Mouse (Mus musculus) embryonic facial prominence, embryonic 12.5 days (tissue): ENCODE results near the gene Ccdc146. TPM values are rescaled to one million over a fixed set of nuclear protein-coding genes. Genes with fewer than 3 reads are reported as not detected.

Source experiments
- ATAC-seq: fragments of 200-750 bp; cut with Nextera tagmentation; 2 replicates; pipeline ENCODE4 v1.8.0; 2017; ENCODE audit not compliant: insufficient number of reproducible peaks, insufficient read depth, low FRiP score, low TSS enrichment
- H3K27ac ChIP-seq: fragments of 300-500 bp; sonication (generic); 2 replicates; pipeline ENCODE4 v1.5.1; 2016; ENCODE audit warnings: mild to moderate bottlenecking
- H3K27me3 ChIP-seq: fragments of 300-500 bp; sonication (generic); 2 replicates; pipeline ENCODE4 v1.6.1; 2016; ENCODE audit warnings: mild to moderate bottlenecking, moderate library complexity
- H3K36me3 ChIP-seq: fragments of 300-500 bp; sonication (generic); 2 replicates; pipeline ENCODE4 v1.6.1; 2016; ENCODE audit warnings: mild to moderate bottlenecking
- H3K4me1 ChIP-seq: fragments of 300-500 bp; sonication (generic); 2 replicates; pipeline ENCODE4 v1.6.1; 2016
- H3K4me2 ChIP-seq: fragments of 300-500 bp; sonication (generic); replicated peaks from 2 replicates; pipeline ENCODE4 v1.6.1; 2016; ENCODE audit warnings: mild to moderate bottlenecking, moderate library complexity
- H3K4me3 ChIP-seq: fragments of 300-500 bp; sonication (generic); 2 replicates; pipeline ENCODE4 v1.5.1; 2016; ENCODE audit warnings: mild to moderate bottlenecking
- H3K9ac ChIP-seq: fragments of 300-500 bp; sonication (generic); 2 replicates; pipeline ENCODE4 v1.6.1; 2016; ENCODE audit warnings: mild to moderate bottlenecking, moderate library complexity
- H3K9me3 ChIP-seq: fragments of 300-500 bp; sonication (generic); 2 replicates; pipeline ENCODE4 v1.6.1; 2016; ENCODE audit warnings: mild to moderate bottlenecking, moderate library complexity
- WGBS: fragments of 180-500 bp; shearing (Covaris S2); methylation state at CpG from one replicate; pipeline ENCODE4 v1.1.7; 2016; 5-methylcytosine and 5-hydroxymethylcytosine counted together
- polyA plus RNA-seq: library from polyadenylated mRNA; unstranded; fragments of >200 nt; fragmentation: Nextera tagmentation; extraction: Ambion mirVana; gene quantifications from 2 replicates; pipeline ENCODE4 v1.2.1, GENCODE M21; 2016

Gene Ccdc146
- polyA plus RNA-seq, 1 experiment from 2014 or later: not detected

DNA sequence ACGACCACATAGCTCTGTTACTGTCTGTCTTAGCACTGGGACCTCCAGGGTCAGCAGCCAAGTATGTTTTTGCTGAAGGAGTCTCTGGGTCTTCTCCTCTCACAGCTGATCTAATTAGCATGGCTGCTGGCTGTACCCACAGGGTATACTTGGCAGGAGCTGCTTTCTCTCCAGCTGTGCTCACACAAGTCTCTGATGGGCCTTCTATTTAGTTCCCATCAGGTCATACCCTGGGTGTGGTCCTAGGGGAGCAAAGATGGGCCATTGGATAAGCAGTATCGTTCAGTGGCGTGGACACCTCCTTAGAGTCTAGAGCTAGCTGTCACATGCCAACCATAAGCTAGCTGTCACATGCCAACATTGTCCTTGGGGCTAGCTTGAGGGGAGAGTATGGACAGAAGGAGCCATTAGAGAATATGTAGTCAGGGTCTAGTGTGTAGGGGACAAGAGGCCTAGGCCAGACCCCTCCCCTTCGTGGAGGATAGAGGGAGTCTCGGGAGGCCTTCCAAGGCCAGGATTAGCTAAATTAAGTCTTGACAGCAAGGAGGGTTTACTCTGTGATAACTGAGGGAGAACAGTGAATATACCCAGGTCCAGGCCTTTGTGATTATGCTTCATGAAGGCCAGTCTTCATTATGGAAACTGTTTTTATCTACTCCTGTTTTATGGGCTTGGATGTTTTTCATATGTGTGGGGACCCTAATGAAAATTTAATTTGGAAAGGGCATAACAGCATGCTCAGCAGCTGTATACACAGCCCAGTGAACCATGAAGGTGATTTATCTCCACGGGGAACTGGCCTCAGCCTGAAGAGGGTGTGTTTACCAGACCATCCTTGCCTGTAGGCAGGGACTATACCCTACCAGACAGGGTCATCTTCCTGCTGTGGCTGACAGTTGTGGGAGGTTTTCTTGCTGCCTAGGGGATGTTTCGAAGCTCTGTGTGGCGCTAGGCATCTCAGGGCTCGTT is 152.8 kb downstream of the Ccdc146 start:
- WGBS: 55% methylated on average over 9 of the region's 9 CpGs
- no peaks in the 10 kb centered on the region for H3K9me3 ChIP-seq
- H3K36me3 ChIP-seq: no peaks in the 10 kb centered on the region
- no peak for ATAC-seq
- no peak overlapping the region for H3K27ac ChIP-seq
- no peak overlapping the region for H3K4me3 ChIP-seq
- H3K9ac ChIP-seq: no peak overlapping the region
- H3K4me2 ChIP-seq: no peak overlapping the region
- no peaks in the 10 kb centered on the region for H3K27me3 ChIP-seq
- H3K4me1 ChIP-seq: no peaks in the 10 kb centered on the region

DNA sequence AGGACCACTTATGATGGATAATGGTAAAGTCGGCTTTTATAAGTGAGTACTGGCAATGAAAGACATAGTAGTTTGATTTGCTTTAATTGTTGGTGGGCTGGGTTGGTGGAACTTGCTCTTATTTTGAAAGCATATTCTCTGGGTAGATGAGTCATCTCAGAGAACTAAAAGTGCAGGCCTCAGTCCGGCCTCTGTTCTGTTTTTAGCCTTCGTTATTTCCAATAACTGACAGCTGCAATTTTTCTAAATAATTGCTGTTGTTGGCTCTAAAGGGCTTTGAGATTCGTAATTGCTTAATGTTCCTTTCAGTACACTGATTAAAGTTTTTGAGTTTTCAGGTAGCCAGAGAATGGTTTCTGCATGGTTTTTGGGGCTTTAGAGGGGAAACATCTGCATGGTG is 153.7 kb downstream of the Ccdc146 start:
- no peak overlapping the region for H3K4me2 ChIP-seq
- no peaks in the 10 kb centered on the region for H3K4me1 ChIP-seq
- no peak overlapping the region for H3K27ac ChIP-seq
- WGBS: 68% methylated on average over 4 of the region's 4 CpGs
- no peaks in the 10 kb centered on the region for H3K9me3 ChIP-seq
- H3K4me3 ChIP-seq: no peak overlapping the region
- no peak overlapping the region for H3K9ac ChIP-seq
- no peaks in the 10 kb centered on the region for H3K27me3 ChIP-seq
- H3K36me3 ChIP-seq: no peaks in the 10 kb centered on the region
- no peak for ATAC-seq

DNA sequence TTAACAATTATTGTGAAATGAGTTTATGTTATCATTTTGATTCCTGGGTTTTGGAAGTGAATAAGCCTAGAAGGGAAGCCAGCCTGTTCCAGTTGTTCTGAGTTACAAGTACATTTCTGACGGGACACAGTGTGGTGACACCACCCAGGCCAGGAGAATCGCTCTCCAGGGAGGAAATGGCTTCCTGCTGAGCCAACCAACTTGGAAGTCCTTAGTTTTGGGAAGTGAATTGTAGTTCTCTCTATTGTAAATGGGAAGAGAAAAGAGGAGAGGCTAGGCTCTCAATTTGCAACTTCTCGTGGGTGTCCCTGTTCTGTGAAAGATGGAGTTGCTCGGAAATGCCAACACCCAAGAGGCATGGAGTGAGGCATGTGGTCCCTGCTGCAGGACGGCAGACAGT is 155.0 kb downstream of the Ccdc146 start:
- ATAC-seq: no peak
- no peaks in the 10 kb centered on the region for H3K27me3 ChIP-seq
- H3K9me3 ChIP-seq: no peaks in the 10 kb centered on the region
- no peak overlapping the region for H3K9ac ChIP-seq
- WGBS: 78% methylated on average over 5 of the region's 5 CpGs
- no peak overlapping the region for H3K27ac ChIP-seq
- no peak overlapping the region for H3K4me3 ChIP-seq
- H3K4me2 ChIP-seq: no peak overlapping the region
- H3K36me3 ChIP-seq: no peaks in the 10 kb centered on the region
- H3K4me1 ChIP-seq: no peaks in the 10 kb centered on the region

DNA sequence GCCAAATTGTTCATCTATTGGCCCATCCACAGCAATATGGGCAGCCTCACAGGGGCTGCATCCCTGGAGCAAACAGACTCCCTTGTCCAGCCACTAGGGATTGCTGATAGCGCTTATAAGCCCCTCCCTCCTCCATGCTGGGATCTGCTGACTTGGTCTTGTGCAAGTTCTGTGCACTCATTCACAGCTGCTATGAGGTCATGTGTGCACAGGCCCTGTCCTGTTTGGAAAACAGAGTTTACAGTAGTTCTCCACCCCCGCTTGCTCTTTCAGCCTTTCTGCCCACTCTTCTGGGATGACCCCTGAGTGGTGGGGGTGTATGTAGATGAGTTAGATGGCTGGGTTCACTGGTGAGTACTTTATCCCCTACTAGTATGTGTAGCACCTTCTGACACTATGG is 157.4 kb downstream of the Ccdc146 start:
- Histone ChIP-seq H3K36me3 (no peaks in the 10 kb centered on the region), H3K4me1 (peaks cover 4% of the 10 kb centered on the region; the same call in 1 of the 2 replicates), H3K9ac (no peak overlapping the region), H3K27ac (no peak overlapping the region), H3K4me3 (no peak overlapping the region), H3K27me3 (no peaks in the 10 kb centered on the region), H3K9me3 (no peaks in the 10 kb centered on the region), H3K4me2 (no peak overlapping the region)
- 77% methylated on average over 2 of the region's 2 CpGs for WGBS
- ATAC-seq: no peak

DNA sequence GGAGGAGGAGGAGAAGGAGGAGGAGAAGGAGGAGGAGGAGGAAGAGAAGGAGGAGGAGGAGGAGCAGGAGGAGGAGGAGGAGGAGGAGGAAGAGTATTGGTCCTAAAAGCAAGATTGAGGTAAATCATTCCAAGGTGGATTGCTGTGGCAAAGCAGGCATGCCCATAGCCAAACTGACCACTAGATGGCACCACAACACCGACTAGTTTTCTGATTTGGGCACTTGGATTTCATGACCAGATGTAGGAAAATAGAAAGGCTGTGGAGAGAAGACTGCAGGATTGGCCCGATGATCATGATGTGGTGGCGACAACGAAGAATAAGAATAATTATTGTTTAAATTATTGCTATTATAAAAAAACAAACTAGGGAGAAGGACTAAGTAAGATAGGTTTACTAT is 159.4 kb downstream of the Ccdc146 start:
- H3K9ac ChIP-seq: no peak overlapping the region
- WGBS: 22% methylated on average over 4 of the region's 4 CpGs

DNA sequence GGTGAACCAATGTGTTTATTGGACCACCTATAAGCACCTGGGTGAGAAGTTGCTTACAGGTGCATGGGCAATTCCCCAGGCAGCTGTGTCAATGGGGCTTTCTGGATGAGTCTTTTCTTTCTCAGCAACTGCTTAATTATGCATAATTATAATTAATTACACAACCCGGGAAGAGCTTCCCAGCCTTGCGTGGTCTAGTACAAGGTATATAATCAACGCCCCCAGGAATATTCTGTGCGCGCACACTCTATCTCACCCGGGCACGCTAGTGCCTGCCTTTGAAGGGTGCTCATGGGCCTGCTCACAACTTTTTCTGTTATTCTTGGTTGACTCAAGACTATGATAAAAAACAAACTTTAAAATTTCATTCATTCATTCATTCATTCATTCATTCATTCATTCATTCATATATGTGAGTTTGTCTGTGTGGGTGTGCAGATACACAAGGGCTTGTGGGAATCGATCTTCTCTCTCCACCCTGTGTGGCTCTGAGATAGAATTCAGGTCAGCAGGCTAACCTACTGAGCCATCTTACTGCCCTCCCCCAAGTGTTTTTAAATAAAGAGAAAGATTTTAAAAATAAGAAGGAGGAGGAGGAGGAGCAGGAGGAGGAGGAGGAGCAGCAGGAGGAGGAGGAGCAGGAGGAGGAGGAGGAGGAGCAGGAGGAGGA is 160.0 kb downstream of the Ccdc146 start:
- Histone ChIP-seq H3K36me3 (no peaks in the 10 kb centered on the region), H3K9ac (no peak overlapping the region), H3K9me3 (no peaks in the 10 kb centered on the region), H3K4me3 (no peak overlapping the region), H3K27ac (no peak overlapping the region), H3K4me1 (peaks cover 9% of the 10 kb centered on the region), H3K27me3 (no peaks in the 10 kb centered on the region), H3K4me2 (no peak overlapping the region)
- 80% methylated on average over 8 of the region's 8 CpGs for WGBS
- 0 out of 2 replicates have a peak, but pooled peaks have one; percentile 55 for ATAC-seq

More for the DNA sequence above, 159.4 kb downstream of the Ccdc146 start:
- no peaks in the 10 kb centered on the region for H3K36me3 ChIP-seq
- no peaks in the 10 kb centered on the region for H3K9me3 ChIP-seq
- no peak for ATAC-seq
- peaks cover 9% of the 10 kb centered on the region for H3K4me1 ChIP-seq
- no peaks in the 10 kb centered on the region for H3K27me3 ChIP-seq
- H3K4me3 ChIP-seq: no peak overlapping the region
- no peak overlapping the region for H3K4me2 ChIP-seq
- no peak overlapping the region for H3K27ac ChIP-seq

DNA sequence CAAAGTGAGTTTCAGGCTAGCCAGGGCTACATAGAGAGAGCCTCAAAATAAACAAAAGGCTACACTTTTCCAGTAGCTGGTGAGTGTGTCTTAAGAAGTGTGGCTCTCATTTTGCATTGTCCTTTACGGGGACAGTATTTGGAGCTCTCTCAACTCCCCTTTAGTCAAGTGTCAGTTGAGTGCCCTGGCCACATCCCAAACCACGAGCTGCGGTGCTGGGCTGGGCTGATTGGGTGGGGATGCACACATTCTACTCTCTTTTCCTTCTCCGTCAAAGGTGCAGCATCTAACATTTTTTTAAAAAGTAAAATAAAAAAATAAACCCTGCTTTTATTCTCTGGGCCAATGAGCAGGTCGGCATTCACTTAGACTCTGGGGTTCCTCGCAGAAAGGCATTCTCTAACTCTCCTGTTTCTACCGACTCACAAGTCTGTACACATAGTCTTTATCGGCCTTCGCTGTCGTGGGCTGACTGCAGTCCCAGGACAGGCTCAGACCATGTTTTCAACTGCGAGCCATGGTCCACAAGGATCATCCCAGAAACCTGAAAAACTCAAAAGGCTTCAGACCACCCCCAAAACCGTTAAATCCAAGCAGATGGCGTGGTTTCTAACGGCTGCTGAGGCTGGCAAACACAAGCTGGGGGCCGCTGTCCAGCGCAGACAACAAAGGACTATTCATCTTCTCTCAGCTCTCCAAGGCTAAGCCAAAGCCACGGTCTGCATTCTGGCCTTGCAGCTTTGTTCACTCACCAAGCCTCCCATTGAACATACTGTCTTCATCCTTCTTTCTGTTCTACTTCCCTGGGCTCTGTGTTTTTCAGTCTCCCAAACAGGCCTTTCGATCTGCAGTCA is 161.0 kb downstream of the Ccdc146 start:
- no peak overlapping the region for H3K4me3 ChIP-seq
- H3K4me1 ChIP-seq: peaks cover 9% of the 10 kb centered on the region
- 42% methylated on average over 18 of the region's 18 CpGs for WGBS
- 0 out of 2 replicates have a peak overlapping the region, but pooled peaks have one; percentile 31 for H3K27ac ChIP-seq
- no peak for ATAC-seq
- no peaks in the 10 kb centered on the region for H3K9me3 ChIP-seq
- H3K4me2 ChIP-seq: no peak overlapping the region
- no peak overlapping the region for H3K9ac ChIP-seq
- no peaks in the 10 kb centered on the region for H3K36me3 ChIP-seq
- no peaks in the 10 kb centered on the region for H3K27me3 ChIP-seq

DNA sequence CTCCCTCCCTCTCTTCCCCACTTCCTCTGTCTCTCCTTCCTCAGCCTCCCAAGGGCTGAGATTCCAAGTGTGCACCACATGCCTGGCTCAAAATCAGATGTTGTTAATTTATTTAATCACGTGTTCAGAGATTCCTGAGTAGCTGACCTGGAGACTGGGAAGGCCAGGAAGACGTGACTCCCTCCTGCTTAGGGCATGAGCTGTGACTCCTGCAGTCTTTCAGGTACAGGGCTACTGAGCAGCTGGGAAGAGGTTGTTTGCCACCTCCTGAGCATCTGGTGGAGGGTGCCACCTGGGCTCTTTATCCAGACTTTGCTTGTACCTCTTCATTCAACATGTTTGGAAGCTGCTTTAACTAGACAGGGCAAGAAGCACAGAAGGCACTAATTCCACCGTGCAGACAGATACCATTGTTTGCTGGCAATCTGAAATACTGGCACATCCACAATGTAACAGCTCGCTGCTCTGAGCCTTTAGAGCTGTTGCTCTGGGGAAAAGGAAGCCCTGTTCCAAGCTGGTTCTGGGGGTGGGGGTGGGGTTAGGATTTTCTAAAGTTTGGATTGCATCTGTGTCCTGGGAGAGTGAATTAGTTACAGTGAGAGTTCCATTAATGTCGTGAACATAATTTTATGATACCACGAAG is 163.2 kb downstream of the Ccdc146 start:
- no peak overlapping the region for H3K27ac ChIP-seq

DNA sequence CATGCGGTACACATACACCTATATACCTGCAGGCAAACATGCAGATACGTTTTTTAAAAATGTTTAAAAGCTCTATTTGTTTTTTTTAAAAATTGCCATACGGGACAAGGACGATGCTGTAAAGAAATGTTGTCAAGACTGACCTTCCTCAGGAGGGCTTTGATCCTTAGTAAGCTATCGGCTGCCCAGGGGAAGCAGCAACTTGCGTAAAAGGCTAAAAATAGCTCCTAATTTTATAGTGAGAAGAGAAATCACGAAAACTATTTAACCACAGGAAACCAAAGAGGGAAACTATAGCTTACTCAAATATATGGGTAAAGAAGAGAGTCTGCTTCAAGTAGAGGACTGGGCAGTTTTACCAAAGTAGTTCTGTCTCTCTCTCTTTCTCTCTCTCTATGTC is 163.7 kb downstream of the Ccdc146 start:
- Histone ChIP-seq H3K4me2 (no peak overlapping the region), H3K4me3 (no peak overlapping the region), H3K9me3 (no peaks in the 10 kb centered on the region), H3K27me3 (no peaks in the 10 kb centered on the region), H3K27ac (no peak overlapping the region), H3K4me1 (peaks cover 9% of the 10 kb centered on the region), H3K9ac (no peak overlapping the region), H3K36me3 (no peaks in the 10 kb centered on the region)
- 61% methylated on average over 7 of the region's 7 CpGs for WGBS
- no peak for ATAC-seq

More for the DNA sequence above, 163.2 kb downstream of the Ccdc146 start:
- ATAC-seq: no peak; the same call in 1 of the 2 replicates
- peaks cover 9% of the 10 kb centered on the region for H3K4me1 ChIP-seq
- no peaks in the 10 kb centered on the region for H3K36me3 ChIP-seq
- H3K4me2 ChIP-seq: no peak overlapping the region
- H3K9ac ChIP-seq: no peak overlapping the region
- H3K27me3 ChIP-seq: no peaks in the 10 kb centered on the region
- WGBS: 33% methylated on average over 6 of the region's 6 CpGs
- no peak overlapping the region for H3K4me3 ChIP-seq
- H3K9me3 ChIP-seq: no peaks in the 10 kb centered on the region

DNA sequence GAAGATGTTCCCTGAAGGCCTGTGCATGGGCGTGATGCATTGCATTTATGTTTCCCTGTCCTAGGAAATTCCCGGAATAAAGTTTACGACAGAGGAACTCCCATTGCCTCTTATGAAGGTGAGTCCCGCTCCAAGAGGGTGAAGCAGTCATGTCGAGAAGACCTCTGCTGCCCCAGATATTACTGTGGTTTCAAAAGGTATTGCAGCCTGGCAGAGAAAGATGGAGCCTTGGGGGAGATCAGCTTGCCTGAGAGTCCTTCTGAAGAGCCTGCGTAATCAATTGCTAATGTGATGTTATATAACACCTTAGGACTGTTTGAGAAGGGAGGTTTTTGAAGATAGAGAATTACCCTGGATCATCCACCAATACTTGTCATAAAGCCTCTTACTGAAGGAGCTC is 166.7 kb downstream of the Ccdc146 start:
- Histone ChIP-seq H3K9ac (no peak overlapping the region), H3K27me3 (no peaks in the 10 kb centered on the region), H3K4me2 (no peak overlapping the region), H3K4me3 (no peak overlapping the region), H3K4me1 (peaks cover 9% of the 10 kb centered on the region), H3K9me3 (no peaks in the 10 kb centered on the region), H3K36me3 (no peaks in the 10 kb centered on the region), H3K27ac (no peak overlapping the region)
- 63% methylated on average over 6 of the region's 6 CpGs for WGBS
- no peak for ATAC-seq

DNA sequence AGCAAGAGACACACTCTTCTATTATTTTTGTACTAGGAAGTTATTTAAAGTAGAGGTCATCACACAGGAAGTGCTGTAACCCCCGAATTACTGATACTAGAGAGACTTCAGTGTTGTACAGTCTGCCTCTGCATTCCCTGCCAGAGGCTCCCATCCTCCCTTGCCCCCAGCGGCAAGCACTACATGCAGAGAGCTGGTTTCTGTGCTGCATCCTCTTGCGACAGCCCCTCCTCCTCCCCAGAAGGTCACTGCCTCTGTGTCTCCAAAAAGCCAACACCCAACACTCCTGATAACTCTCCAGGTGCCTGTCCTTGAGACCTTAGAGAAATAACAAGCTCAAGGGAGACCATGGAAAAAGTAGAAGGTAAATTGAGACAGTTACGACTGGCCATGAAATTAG is 167.4 kb downstream of the Ccdc146 start:
- Histone ChIP-seq H3K27ac (no peak overlapping the region), H3K27me3 (no peaks in the 10 kb centered on the region), H3K4me1 (peaks cover 6% of the 10 kb centered on the region), H3K9me3 (no peaks in the 10 kb centered on the region), H3K36me3 (no peaks in the 10 kb centered on the region), H3K4me3 (no peak overlapping the region), H3K9ac (no peak overlapping the region), H3K4me2 (no peak overlapping the region)
- ATAC-seq: no peak
- WGBS: 49% methylated on average over 4 of the region's 4 CpGs
